Mouse (Mus musculus): ENCODE results near the gene Snrpg.

GRCm38 (mm10) chr6:86399995-86400394 is 28.9 kb downstream of the Snrpg start:
- no peak for TF ChIP-seq CTCF (IDR thresholded peaks at IDR 0.05; ENCODE audit: extremely low read depth, insufficient read depth, low read length)
- no peak for TF ChIP-seq POLR2A (IDR thresholded peaks at IDR 0.05; ENCODE audit: extremely low read depth, insufficient read depth, low read length)

All from cortical plate, adult 2 months (tissue).